Mouse (Mus musculus): ENCODE data around the gene Tas2r125. TPM values are rescaled to one million over a fixed set of nuclear protein-coding genes. Genes with fewer than 3 reads are reported as not detected.
"Not testable (repeated sequence)": the region's sequence is repeated elsewhere in the genome, so short reads cannot be mapped to it uniquely, and the experiment has no call there.

Gene Tas2r125
- polyA plus RNA-seq (2015; fragmentation: Nextera tagmentation; extraction: Ambion mirVana), result 0.49 TPM in 1 of 2 replicates, not detected in the other

DNA sequence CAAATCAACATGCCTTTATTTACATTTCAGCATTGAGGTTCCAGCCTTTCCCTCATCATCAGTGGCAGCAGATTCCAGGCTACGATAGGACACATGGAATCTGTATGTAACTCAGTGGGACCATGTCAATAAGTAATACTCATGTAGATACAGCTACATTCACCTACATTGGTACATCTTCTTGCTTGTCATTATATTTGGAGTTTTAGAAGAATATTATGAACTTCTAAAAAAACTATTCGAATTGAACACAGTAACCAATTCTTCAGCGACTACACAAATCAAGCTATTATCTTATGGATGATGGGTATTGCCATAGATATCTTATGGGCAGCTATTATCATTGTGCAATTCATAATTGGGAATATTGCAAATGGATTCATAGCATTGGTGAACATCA is at the start of gene Tas2r125:
Tas2r125 (plus strand) TSS at position 301 of the 400 bp plus-strand sequence.
- no peak within 1 kb of the TSS for H3K4me3 ChIP-seq
- H3K4me1 ChIP-seq (replicated peaks), result no peaks in the 10 kb centered on the region
- no peak for ATAC-seq (ENCODE audit: low read depth)
- H3K9ac ChIP-seq, result no peak within 1 kb of the TSS
- no peak within 1 kb of the TSS for H3K27ac ChIP-seq (replicated peaks)
- H3K9me3 ChIP-seq, result no peaks in the 10 kb centered on the region
- no peaks in the 10 kb centered on the region for H3K27me3 ChIP-seq
- no peaks in the 10 kb centered on the region for H3K36me3 ChIP-seq
- 86% methylated on average over 3 of the region's 3 CpGs for WGBS
- no peak within 1 kb of the TSS for H3K4me2 ChIP-seq

- Histone ChIP-seq H3K36me3 (no peaks in the 10 kb centered on the region), H3K9ac (no peak within 1 kb of the TSS), H3K4me2 (no peak within 1 kb of the TSS), H3K27ac (replicated peaks) (no peak within 1 kb of the TSS), H3K27me3 (no peaks in the 10 kb centered on the region), H3K4me3 (no peak within 1 kb of the TSS), H3K9me3 (no peaks in the 10 kb centered on the region), H3K4me1 (replicated peaks) (no peaks in the 10 kb centered on the region)
- ATAC-seq (ENCODE audit: low read depth), result no peak
Measured at GRCm38 (mm10) chr6:132867708-132868107, 41.7 kb upstream of the Tas2r125 start, which contains the start of gene Tas2r110. TSS of gene Tas2r110 (plus strand) at chr6:132868008.

DNA sequence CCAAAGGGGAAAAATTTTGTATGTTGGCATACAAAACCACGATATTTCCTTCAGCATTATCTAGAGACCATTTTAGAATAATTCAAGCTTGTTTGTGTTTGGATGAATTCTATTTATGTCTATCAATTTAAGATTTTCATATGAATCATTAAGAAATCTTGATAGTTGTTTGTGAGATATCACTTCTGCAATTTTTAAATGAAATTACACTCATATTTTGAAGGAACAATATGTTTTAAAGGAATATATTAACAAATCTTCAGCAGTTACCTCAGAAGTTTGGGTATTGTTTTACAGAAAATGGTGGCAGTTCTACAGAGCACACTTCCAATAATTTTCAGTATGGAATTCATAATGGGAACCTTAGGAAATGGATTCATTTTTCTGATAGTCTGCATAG is 16.7 kb upstream of the Tas2r125 start, which contains the start of gene Tas2r113:
Tas2r113 (plus strand) TSS at position 301 of the 400 bp plus-strand sequence.
- Histone ChIP-seq H3K9ac (no peak within 1 kb of the TSS), H3K36me3 (no peaks in the 10 kb centered on the region), H3K4me3 (no peak within 1 kb of the TSS), H3K9me3 (no peaks in the 10 kb centered on the region), H3K4me2 (no peak within 1 kb of the TSS), H3K27ac (replicated peaks) (no peak within 1 kb of the TSS), H3K27me3 (no peaks in the 10 kb centered on the region), H3K4me1 (replicated peaks) (no peaks in the 10 kb centered on the region)
- 67% methylated on average over 1 of the region's 1 CpGs for WGBS
- ATAC-seq (ENCODE audit: low read depth), result no peak

- not testable (repeated sequence) for ATAC-seq (ENCODE audit: low read depth); H3K36me3 ChIP-seq; H3K4me3 ChIP-seq; H3K27ac ChIP-seq (replicated peaks); H3K4me1 ChIP-seq (replicated peaks); H3K9me3 ChIP-seq; H3K4me2 ChIP-seq; H3K27me3 ChIP-seq; H3K9ac ChIP-seq
Measured at GRCm38 (mm10) chr6:132941376-132941775, 31.9 kb downstream of the Tas2r125 start.

GRCm38 (mm10) chr6:132950802-132951201 is 41.4 kb downstream of the Tas2r125 start, which contains the start of gene Tas2r129:
TSS of gene Tas2r129 (plus strand) at chr6:132951102.
- Histone ChIP-seq H3K27me3 (no peaks in the 10 kb centered on the region), H3K4me1 (replicated peaks) (no peaks in the 10 kb centered on the region), H3K27ac (replicated peaks) (no peak within 1 kb of the TSS), H3K9me3 (no peaks in the 10 kb centered on the region), H3K9ac (no peak within 1 kb of the TSS), H3K36me3 (no peaks in the 10 kb centered on the region), H3K4me3 (no peak within 1 kb of the TSS), H3K4me2 (no peak within 1 kb of the TSS)
- ATAC-seq (ENCODE audit: low read depth), result no peak
- WGBS, result 85% methylated on average over 2 of the region's 2 CpGs

GRCm38 (mm10) chr6:132957819-132958218 is 48.4 kb downstream of the Tas2r125 start, which contains the start of gene Tas2r131:
TSS of gene Tas2r131 (minus strand) at chr6:132957919.
- H3K27ac ChIP-seq (replicated peaks), result no peak within 1 kb of the TSS
- H3K9me3 ChIP-seq, result no peaks in the 10 kb centered on the region
- H3K9ac ChIP-seq, result no peak within 1 kb of the TSS
- no peak within 1 kb of the TSS for H3K4me3 ChIP-seq
- H3K27me3 ChIP-seq, result no peaks in the 10 kb centered on the region
- no peaks in the 10 kb centered on the region for H3K36me3 ChIP-seq
- H3K4me2 ChIP-seq, result no peak within 1 kb of the TSS
- no peaks in the 10 kb centered on the region for H3K4me1 ChIP-seq (replicated peaks)
- no peak for ATAC-seq (ENCODE audit: low read depth)
- WGBS, result 75% methylated on average over 1 of the region's 1 CpGs

Other genes with a start within 250 kb of the Tas2r125 start
- gene Tas2r121, start 208.6 kb upstream of the Tas2r125 start, polyA plus RNA-seq (2015; fragmentation: Nextera tagmentation; extraction: Ambion mirVana), result not detected in 2 replicates
- not detected in 2 replicates for gene Tas2r122, start 197.7 kb upstream of the Tas2r125 start, polyA plus RNA-seq (2015; fragmentation: Nextera tagmentation; extraction: Ambion mirVana)
- gene Tas2r115, start 171.6 kb upstream of the Tas2r125 start, polyA plus RNA-seq (2015; fragmentation: Nextera tagmentation; extraction: Ambion mirVana), result not detected in 2 replicates
- not detected in 2 replicates for gene Tas2r124, start 154.9 kb upstream of the Tas2r125 start, polyA plus RNA-seq (2015; fragmentation: Nextera tagmentation; extraction: Ambion mirVana)
- gene Tas2r102, start 147.5 kb upstream of the Tas2r125 start, polyA plus RNA-seq (2015; fragmentation: Nextera tagmentation; extraction: Ambion mirVana), result not detected in 2 replicates
- not detected in 2 replicates for gene Tas2r136, start 131.5 kb upstream of the Tas2r125 start, polyA plus RNA-seq (2015; fragmentation: Nextera tagmentation; extraction: Ambion mirVana)
- not detected in 2 replicates for gene Tas2r117, start 106.8 kb upstream of the Tas2r125 start, polyA plus RNA-seq (2015; fragmentation: Nextera tagmentation; extraction: Ambion mirVana)
- not detected in 2 replicates for gene Tas2r123, start 62.5 kb upstream of the Tas2r125 start, polyA plus RNA-seq (2015; fragmentation: Nextera tagmentation; extraction: Ambion mirVana)
- not detected in 2 replicates for gene Tas2r116, start 54.2 kb upstream of the Tas2r125 start, polyA plus RNA-seq (2015; fragmentation: Nextera tagmentation; extraction: Ambion mirVana)
- gene Tas2r110, start 41.6 kb upstream of the Tas2r125 start, polyA plus RNA-seq (2015; fragmentation: Nextera tagmentation; extraction: Ambion mirVana), result not detected in 2 replicates
- not detected in 2 replicates for gene Tas2r113, start 16.6 kb upstream of the Tas2r125 start, polyA plus RNA-seq (2015; fragmentation: Nextera tagmentation; extraction: Ambion mirVana)
- gene Tas2r129, start 41.5 kb downstream of the Tas2r125 start, polyA plus RNA-seq (2015; fragmentation: Nextera tagmentation; extraction: Ambion mirVana), result not detected in 2 replicates
- gene Tas2r131, start 48.3 kb downstream of the Tas2r125 start, polyA plus RNA-seq (2015; fragmentation: Nextera tagmentation; extraction: Ambion mirVana), result not detected in 2 replicates
- gene Tas2r109, start 71.3 kb downstream of the Tas2r125 start, polyA plus RNA-seq (2015; fragmentation: Nextera tagmentation; extraction: Ambion mirVana), result not detected in 2 replicates
- not detected in 2 replicates for gene Tas2r103, start 127.5 kb downstream of the Tas2r125 start, polyA plus RNA-seq (2015; fragmentation: Nextera tagmentation; extraction: Ambion mirVana)
- not detected in 2 replicates for gene Tas2r140, start 146.2 kb downstream of the Tas2r125 start, polyA plus RNA-seq (2015; fragmentation: Nextera tagmentation; extraction: Ambion mirVana)
- 120 and 134 TPM in 2 replicates for gene Smim10l1, start 195.3 kb downstream of the Tas2r125 start, polyA plus RNA-seq (2015; fragmentation: Nextera tagmentation; extraction: Ambion mirVana)